Mouse (Mus musculus) gastrocnemius, postnatal 14 days (tissue): ENCODE data around the gene Stxbp1. TPM values are rescaled to one million over a fixed set of nuclear protein-coding genes. Genes with fewer than 3 reads are reported as not detected.

Source experiments
- DNase-seq: peaks from one replicate; pipeline ENCODE4 v3.0.0; 2021; ENCODE audit warnings: mixed read lengths
- intact Hi-C: fragments of 180-260 bp; cut with DNase I; formaldehyde crosslinking; loops from one replicate; pipeline ENCODE4 v1.15.1; 2025; ENCODE audit warnings: low total_unique reads
- long read RNA-seq, 2 experiments: library from polyadenylated mRNA; stranded (forward); transcript quantifications; one replicate each; pipeline ENCODE4 v2.0.0; 2021
- total RNA-seq, 2 experiments: library from RNA; stranded (reverse); gene quantifications; 2 replicates each; pipeline ENCODE4 v1.2.3; 2021

Stxbp1 gene
- 10 to 100 TPM in 1 of 2 experiments, 1 to 10 TPM in 1; 7.2 to 10.6 TPM for total RNA-seq
- long read RNA-seq, experiment 1, partial matches to known transcripts = 0 of 5 reads
- long read RNA-seq, experiment 1, other reads (novel, unspliced or antisense) = 2 of 5 reads
- long read RNA-seq, experiment 2, partial matches to known transcripts = 1 of 2 reads
- long read RNA-seq, experiment 2, other reads (novel, unspliced or antisense) = 0 of 2 reads

DNA sequence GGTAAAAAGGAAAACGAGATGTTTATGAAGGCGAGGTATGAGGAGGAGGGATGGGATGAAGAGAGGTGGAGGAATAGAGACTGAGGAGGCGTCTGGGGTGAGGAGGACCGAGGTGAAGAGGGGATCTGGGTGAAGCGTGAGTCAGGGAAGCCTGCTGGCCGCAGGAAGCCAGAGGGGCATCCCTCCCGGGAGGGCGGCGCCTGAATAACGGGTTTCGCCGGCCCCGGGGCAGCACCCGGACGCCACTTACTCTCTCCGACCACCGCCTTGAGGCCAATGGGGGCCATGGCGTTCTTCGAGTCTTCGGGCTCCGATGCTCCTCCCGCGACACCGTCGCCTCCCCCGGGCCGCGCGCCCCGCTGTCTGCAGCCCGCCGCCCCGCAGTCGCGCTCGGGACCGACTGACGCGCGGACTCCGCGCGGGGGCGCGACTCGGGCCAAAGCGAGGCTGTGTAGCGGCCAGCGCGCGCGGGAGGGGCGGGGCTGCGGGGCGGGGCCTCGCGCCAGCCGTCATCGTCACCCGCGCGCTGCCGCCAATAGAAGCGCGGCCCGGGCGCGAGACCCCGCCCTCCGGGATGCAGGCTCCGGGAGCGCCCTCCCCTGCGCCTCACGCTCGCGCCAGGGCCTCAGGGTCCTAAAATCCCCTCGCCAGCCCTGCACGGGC is at the start of gene Stxbp1:
Gene Stxbp1 (minus strand): TSS at position 441 of the 663 bp plus-strand sequence.
- intact Hi-C loops = no loop called here
- peak; percentile 94 for DNase-seq

DNA sequence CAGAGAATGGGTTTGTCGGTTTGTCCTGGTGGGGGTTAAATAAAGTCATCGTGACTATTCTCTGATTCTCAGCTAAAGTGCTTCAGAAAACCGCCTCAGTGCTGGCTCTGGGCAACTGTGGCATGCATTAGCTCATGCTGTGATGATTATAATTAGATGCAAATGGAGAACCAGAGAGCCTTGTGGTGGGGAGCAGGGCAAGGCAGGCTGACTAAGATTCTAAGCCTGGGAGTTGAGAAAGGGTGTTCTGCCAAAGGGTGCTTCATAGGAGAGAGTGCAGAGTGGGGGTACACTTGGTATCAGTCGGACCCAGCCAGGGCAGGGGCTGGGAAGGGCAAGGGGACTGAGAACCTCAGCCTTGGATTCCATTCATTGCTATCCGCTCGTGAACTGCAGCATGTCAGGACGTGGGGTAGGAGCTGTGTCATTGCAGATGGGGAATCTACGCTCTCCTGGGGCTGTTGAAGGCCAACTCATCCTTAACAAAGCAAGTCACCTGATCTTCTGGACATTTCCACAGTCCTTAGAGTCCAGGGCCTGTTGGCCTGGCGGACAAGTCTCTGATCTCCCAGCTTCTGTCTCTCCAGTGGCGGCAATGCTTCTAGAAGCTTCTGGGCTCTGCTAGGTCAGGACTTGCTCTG is 49.6 kb upstream of the Stxbp1 start:
- intact Hi-C loops = no loop called here
- DNase-seq = no peak

DNA sequence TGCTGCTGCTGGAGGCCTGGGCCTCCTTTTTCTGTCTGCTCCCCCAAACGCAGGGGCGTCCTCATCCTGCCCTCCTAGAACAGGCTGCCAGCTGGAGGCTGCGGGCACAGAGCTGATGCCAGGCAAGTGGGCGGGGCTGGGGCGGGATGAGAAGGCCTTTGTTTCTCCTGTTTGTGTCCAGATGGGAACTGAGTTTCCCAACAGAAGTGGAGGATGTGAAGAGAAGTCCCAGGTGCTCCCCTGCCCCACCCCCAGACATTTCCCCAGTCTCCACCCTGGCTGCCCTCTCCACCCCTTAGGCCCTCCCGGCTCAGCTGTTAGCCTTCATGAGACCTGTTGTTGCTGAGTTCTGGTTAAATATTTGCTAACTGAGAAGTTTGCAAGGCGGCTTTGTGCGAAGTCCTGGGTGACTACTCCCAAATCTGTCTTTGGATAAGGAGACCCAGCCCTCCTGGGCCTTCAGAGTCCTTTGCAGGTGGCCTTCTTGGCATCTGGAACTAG is 48.6 kb upstream of the Stxbp1 start:
- no peak for DNase-seq
- intact Hi-C loops = no loop called here

DNA sequence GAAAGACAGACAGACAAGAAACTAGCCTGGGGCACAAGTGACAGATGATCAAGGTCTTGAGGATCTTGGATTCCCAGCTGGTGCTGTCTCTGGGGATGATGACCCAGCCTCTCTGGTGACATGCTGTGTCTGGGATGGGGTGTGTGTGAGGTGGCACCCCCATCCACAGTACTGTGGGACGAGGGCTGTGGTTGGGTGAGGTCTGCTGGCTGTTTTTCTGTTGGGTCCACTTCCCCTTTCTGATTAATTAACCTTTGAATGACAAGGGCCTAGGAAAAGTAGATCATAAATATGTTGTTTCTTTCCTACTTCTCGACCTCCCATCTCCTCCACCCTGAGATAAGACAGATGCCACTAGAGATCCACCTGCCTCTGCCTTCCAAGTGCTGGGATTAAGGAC is 47.1 kb upstream of the Stxbp1 start:
- intact Hi-C loops = no loop called here
- no peak for DNase-seq

GRCm38 (mm10) chr2:32892490-32892889 is 45.4 kb upstream of the Stxbp1 start:
- intact Hi-C loops = no loop called here

GRCm38 (mm10) chr2:32891278-32891677 is 44.2 kb upstream of the Stxbp1 start:
- intact Hi-C loops = no loop called here
- no peak for DNase-seq

More at GRCm38 (mm10) chr2:32892490-32892889, 45.4 kb upstream of the Stxbp1 start:
- DNase-seq = no peak

DNA sequence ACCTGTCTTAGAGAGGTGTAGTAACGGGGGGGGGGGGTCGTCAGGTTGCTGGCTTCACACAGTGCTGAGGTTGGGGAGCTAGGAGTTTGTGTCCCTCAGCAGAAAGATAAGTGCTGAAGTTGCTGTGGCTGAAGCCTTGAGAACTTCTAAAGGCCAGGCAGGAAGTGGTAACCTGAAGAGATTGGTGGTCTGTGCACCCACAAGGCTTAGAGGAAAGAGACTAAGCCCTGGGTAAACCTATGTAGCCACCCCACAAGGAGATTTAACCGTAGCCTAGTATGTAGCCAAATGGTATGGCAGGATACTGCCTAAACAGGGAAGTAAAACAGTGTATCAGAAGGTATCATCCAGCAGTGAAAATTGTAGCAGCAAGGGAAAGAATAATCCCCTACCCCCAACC is 43.2 kb upstream of the Stxbp1 start:
- intact Hi-C loops = no loop called here
- DNase-seq = no peak

GRCm38 (mm10) chr2:32888551-32888950 is 41.5 kb upstream of the Stxbp1 start:
- DNase-seq = no peak
- intact Hi-C loops = no loop called here

DNA sequence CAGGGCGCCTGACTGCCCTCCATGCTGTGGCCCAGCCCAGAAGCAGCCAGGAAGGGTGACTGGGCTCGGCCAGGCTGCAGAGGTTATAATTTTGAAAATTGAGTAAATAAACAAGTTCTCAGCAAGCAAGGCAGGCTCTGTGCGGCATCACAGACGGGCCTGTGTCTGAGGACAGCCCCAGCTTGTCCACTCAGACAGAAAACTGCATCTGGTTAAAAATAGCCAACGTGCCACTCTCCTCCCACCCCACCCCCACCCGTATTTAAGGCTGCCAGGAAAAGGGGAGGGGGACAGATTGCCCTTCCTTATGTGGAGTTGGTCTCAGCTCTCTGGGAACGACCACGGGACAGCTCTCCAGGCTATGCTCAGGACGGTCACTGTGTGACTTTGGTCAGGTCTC is 41.0 kb upstream of the Stxbp1 start:
- no peak for DNase-seq
- intact Hi-C loops = no loop called here

- intact Hi-C loops = no loop called here
- DNase-seq = no peak
These were observed 37.7 kb upstream of the Stxbp1 start for GRCm38 (mm10) chr2:32884745-32885144.

DNA sequence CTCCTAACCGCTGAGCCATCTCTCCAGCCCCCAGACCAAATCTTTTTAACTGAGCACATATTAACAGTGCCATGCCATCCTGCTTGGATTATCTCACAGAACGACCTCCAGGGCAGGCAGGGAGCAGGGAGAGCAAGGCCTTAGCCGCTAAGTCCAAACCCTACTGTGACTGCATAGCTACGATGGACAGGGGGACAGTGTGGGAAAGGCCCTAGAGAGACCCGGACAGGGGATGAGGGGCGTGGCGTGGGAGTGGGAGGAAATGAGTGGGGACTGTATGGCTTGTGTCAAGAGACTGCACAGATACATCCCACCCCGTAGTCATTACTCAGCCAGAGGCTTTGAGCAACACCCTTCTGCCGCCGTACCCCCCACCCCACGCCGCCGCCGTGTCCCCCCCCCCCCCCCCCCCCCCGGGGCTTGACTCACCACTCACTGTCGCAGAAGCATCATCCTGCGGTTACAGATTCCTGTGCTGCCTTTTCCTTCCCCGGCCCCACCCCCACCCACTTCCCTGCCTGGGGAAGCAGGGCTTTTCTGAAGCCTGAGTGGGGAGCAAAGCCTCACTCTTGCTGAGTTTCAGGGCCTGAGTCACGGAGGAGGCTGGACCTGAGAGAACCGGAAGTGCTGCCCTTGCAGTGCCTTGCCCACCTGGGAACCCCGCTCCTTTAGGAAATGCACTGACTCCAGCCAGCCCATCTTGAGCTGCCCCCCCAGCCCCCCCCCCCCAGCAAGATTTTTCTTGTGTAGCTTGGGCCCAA is 35.4 kb upstream of the Stxbp1 start:
- intact Hi-C loops = no loop called here
- DNase-seq = peak; percentile 35

DNA sequence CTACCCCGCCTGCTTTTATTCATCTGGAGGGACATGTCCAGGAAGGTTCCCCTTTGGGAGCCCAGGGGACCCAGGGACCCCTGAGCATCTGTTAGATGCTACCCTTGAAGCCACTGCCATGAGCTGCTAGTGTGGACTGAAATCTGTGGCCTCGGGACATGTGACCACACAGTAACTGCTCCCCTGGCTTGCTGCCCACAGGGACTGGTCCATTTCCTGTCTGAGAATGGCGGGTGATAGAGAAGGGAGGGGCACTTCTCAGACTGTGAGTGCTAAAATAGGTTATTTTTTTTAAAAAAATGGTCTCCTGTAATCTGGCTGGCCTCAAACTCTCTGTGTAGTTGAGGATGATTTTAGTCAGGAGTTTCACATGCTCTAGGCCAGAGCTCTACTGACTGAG is 34.7 kb upstream of the Stxbp1 start:
- intact Hi-C loops = no loop called here
- DNase-seq = peak; percentile 85

GRCm38 (mm10) chr2:32881054-32881453 is 34.0 kb upstream of the Stxbp1 start:
- DNase-seq = no peak
- intact Hi-C loops = no loop called here

GRCm38 (mm10) chr2:32879593-32879992 is 32.5 kb upstream of the Stxbp1 start:
- DNase-seq = no peak
- intact Hi-C loops = no loop called here

DNA sequence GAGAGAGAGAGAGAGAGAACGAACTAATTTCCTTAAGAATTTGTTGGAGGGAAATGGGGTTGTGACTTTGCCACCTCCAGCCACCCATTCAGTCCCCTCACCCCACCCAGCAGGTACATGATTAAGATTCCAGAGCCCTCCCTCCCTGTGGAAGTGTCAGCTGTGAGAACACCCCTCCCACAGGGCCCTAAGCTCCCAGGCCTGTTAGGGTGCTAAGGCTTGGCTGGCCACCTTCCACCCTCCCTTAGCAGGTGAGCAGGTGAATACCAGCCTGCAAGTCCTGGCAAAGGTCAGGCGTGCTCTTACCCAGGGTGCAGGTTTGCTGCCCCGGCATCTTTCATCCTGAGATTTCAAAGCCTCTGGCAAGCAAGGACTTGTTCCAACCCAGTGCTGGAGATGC is 31.4 kb upstream of the Stxbp1 start:
- no peak for DNase-seq
- intact Hi-C loops = no loop called here

GRCm38 (mm10) chr2:32877761-32878393 is 30.8 kb upstream of the Stxbp1 start:
- no peak for DNase-seq
- intact Hi-C loops = no loop called here

DNA sequence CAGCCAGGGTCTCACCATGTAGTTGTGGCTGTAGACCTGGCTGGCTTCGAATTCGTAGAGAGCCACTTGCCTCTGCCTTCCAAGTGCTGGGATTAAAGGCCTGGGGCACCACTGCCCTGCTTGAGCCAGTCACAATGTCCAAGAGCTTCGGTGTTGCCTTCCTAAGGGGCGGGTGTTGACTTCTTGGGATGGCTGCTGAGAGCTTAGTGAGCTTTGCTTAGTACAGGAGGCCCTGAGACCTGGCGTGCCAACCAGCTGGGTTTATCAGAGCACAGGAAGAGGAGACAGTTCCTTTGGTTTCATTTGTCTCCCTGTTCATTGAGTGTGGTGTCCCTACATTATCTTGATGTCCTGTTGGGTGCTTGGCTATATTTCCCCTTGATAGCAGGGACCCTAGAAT is 30.3 kb upstream of the Stxbp1 start:
- intact Hi-C loops = no loop called here
- DNase-seq = no peak

DNA sequence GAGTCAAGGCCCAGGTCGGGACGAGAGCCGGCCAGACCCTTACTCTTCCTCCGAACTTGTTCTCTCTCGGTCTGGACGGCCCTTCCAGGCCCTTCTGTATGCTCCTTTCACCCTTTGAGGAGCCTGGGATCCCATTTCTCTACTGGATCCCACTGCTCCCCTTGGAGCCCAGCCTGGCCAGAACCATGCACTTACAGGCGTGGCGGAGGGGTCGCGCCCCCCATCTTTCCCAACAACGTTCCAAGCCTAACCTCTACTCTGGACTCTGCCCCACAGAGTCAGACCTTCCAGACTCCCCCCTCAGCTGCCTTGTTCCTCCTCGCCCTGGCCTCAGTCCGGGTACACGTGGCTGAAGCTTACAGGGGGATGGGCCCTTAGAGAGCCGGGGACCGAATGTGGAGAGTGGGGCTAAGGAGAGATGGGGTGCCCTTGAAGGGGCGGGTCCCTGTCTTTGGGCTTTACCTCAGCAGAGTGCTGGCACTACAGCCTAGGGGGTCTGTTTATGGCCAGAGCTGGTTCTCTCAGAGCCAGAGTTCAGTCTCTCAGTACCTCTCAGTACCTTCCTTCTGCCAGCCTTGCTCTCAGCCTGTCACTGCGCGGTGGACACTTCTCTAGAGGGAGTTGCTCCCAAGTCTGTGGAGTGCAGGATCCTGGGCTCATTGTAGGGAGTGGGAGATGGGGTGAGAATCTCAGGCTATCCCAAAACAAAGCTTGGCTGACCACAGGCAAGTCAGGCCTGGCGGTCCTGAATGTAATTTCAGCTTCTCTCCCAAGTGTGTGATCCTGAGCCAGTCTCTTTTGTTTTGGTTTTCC is 29.7 kb upstream of the Stxbp1 start:
- DNase-seq = no peak
- intact Hi-C loops = no loop called here
